Mouse (Mus musculus): ENCODE measurements around the gene Evx2. TPM values are rescaled to one million over a fixed set of nuclear protein-coding genes. Genes with fewer than 3 reads are reported as not detected.

The Evx2 gene
- total RNA-seq, 2 experiments from 2014 or later = not detected

DNA sequence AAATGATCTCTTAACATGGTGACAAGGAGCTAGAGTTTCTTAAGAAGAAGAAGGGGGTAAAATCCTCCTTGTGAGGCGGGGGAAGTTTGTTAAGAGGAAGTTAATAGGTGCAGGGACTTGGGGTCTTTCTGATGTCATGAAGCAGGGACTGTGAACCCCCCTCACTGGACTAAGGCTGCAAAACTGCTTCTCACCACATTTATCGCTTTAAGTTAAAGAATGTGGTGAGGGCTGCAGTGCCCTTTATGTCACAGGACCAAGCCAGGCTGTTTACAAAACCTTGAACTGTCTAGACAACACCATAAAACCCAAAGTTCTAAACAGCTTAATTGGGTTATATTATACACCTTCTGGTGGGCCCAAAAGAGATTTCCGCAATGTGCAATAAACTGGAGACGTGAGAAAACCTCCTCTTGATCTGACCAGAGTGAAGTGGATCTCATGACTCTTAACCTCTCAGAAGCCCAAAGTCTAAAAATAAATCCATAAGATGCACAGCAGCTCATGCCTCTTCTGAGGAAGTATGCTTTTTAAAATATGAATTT, 25.8 kb upstream of the Evx2 start:
- intact Hi-C loops (cut with DNase I) = no loop called here
- DNase-seq = no peak

DNA sequence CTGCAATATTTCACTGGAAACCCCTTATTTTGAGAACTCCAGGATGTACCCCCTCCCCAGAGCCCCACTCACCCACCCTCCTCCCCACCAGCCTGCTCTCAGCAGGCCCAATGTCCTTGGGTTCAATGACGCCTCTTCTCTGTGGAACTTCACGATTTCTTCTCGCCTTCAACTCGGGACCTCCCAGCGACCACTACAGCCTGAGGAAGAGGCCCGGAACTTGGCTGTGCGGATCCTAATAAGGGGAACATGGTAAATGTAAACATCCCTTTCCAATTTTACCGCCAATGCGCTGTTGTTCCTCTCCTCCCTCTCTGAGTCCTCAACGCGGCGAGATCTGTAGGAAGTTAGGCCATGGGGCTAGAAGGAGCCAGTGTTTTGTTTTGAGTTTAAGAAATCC, 24.7 kb upstream of the Evx2 start:
- intact Hi-C loops (cut with DNase I) = no loop called here
- DNase-seq = no peak

DNA sequence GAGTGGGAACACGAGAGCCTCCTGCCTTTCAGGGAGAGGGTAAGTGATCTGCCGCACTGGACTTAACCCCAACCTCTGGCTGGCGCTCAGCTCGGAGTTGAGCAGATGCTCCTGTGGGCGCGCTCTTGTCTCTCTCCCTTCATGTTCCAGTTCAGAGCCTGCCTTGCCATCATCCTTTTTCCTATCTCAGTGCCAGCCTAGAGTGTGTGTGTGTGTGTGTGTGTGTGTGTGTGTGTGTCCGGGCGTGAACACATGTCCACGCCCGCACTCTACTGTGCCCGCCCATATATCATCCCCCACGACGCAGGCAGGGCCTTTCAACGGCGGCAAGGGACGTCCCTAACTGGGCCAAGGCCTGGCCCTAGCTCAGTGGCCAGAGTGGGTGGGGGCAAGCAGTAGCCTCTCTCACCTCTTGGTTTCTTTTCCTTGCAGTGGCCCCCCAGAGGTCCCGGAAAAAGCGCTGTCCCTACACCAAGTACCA, 24.2 kb upstream of the Evx2 start:
- DNase-seq = no peak
- intact Hi-C loops (cut with DNase I) = no loop called here

- no peak for DNase-seq
- intact Hi-C loops (cut with DNase I) = no loop called here
These were observed 23.4 kb upstream of the Evx2 start for GRCm38 (mm10) chr2:74682796-74683195.

- no peak for DNase-seq
- intact Hi-C loops (cut with DNase I) = no loop called here
These were observed 22.5 kb upstream of the Evx2 start for GRCm38 (mm10) chr2:74681594-74682531.

GRCm38 (mm10) chr2:74680561-74681398, 21.4 kb upstream of the Evx2 start:
- no peak for DNase-seq
- intact Hi-C loops (cut with DNase I) = no loop called here

DNA sequence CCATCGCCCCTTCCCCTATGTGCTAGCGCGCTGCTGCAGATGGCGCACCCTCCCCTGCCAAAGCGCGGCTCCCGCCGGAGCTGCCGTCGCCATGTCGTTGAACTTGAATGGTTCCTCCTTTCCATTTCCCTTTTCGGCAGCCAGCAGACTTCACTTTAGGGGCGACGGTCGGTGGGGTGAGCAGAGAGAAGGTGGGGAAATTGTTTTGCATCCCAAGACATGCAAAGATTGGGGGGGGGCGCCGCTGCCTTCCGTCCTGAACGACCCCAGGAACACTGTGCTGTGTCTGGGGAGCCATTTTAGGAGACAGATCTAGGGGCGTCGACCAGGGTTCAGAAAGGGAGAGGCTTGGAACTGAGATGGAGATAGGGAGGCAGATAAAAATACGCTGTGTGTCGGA, 20.6 kb upstream of the Evx2 start:
- DNase-seq = no peak
- intact Hi-C loops (cut with DNase I) = no loop called here

GRCm38 (mm10) chr2:74679596-74679971, 20.2 kb upstream of the Evx2 start:
- no peak for DNase-seq
- intact Hi-C loops (cut with DNase I) = no loop called here

DNA sequence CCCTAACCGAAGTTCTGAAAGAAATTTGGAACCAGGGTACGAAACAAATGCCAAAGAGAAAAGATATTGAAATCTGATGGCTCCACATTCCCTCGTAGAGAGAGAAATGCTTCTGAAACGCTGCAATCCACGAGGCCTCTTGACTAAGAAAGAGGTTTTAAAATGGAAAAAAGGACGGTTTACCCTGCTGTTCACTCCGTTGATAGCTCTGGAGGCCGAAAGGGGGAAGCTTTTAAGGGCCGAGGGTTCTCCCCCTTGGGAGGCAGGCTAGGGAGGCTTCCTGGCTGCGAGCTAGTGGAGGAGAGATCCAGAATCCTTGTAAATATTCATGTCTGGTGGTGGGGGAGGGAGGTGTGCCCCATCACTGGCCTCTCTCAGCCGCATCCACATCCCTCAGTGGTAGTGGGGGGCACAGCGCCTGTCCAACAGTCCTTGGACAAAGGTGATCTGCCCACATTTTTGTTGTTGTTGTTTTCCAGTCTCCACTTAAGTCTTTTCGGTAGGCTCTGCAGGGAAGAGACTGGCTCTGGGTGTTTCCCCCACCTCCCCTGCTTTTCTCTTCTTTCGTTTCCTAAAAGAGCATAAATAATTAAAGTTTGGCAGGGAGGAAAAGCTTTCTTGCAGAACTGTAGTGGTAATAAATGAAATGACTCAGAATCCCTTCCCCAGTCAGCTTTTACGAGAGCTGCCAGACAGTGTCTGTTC, 19.7 kb upstream of the Evx2 start, which contains the start of gene Hoxd11:
Gene Hoxd11 (plus strand): TSS at position 667 of the 705 bp plus-strand sequence.
- no peak for DNase-seq
- intact Hi-C loops (cut with DNase I) = no loop called here

GRCm38 (mm10) chr2:74677106-74677505, 17.7 kb upstream of the Evx2 start:
- no peak for DNase-seq
- intact Hi-C loops (cut with DNase I) = no loop called here

GRCm38 (mm10) chr2:74676376-74677052, 17.2 kb upstream of the Evx2 start:
- DNase-seq = no peak
- intact Hi-C loops (cut with DNase I) = no loop called here

GRCm38 (mm10) chr2:74675666-74676282, 16.4 kb upstream of the Evx2 start:
- DNase-seq = no peak
- intact Hi-C loops (cut with DNase I) = no loop called here

DNA sequence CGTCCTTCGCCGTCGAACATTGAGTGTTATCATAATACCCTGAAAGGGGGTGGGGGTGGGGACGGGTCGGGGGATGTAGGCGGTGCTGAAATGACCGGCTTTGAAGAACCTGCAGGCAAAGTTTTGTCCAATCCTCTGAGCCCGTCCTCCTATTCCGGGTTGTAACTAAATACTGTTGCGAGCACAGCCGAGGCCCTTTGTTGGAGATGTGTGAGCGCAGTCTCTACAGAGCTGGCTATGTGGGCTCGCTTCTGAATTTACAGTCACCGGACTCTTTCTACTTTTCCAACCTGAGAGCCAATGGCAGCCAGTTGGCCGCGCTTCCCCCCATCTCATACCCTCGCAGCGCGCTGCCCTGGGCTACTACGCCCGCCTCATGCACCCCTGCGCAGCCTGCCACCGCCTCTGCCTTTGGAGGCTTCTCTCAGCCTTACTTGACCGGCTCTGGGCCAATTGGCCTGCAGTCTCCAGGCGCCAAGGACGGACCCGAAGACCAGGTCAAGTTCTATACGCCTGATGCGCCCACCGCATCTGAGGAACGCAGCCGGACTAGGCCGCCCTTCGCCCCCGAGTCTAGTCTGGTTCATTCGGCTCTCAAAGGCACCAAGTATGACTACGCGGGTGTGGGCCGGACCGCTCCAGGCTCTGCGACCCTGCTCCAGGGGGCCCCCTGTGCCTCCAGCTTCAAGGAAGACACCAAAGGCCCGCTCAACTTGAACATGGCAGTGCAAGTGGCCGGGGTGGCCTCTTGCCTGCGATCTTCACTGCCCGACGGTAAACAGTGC, 15.7 kb upstream of the Evx2 start, which contains the start of gene Hoxd12:
Gene Hoxd12 (plus strand): TSS at position 133 of the 785 bp plus-strand sequence.
- no peak for DNase-seq
- intact Hi-C loops (cut with DNase I) = no loop called here

- no peak for DNase-seq
- intact Hi-C loops (cut with DNase I) = loop anchor here (2.0 kb wide), 1 partner anchor 707 kb away; no protein-coding TSS in a partner anchor
These were observed 14.6 kb upstream of the Evx2 start for GRCm38 (mm10) chr2:74673835-74674425.

DNA sequence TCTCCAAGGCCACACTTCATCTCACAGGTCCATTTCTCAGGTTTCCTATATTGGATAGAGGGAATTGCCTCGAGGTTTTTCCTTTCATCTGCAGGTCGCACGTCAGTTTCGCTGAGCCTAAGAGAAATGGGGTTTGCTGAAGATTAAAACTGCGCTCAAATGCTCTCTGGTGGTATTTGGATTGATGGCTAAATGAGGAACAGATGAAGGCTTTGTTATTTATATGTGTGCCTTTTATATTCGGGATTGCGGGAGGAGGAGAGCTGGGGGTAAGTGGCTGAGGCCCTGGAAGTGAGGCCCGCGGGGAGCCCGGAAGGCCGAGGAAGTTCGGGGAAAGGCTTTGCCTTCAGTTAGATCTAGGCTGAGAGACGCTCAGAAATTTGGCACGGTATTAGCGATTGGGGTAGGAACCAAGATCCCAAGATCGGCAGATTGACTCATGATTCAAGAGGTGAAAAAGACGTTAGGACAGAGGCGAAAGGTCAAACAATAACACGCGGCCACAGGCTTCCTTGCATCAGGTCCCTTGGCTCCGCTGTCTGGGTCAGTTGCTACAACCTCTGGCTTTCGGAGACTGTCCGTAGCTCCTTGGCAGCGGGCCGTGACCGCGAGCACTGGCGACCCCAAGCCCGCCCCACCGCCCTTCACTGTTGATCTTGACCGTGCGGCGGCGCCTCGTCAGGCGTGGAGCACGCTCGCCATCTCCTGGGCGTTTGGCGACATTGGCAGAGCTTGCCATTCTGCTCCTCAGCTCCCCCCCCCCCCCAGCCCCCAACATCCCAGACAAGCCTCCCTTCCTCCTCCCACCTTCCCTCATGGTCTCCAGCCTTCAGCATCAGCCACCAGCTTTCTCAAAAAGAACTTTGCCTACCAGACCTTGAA, 13.4 kb upstream of the Evx2 start:
- intact Hi-C loops (cut with DNase I) = loop anchor here (2.0 kb wide), 1 partner anchor 706 kb away; no protein-coding TSS in a partner anchor
- peak in 1 of 2 experiments; percentile 66 for DNase-seq

DNA sequence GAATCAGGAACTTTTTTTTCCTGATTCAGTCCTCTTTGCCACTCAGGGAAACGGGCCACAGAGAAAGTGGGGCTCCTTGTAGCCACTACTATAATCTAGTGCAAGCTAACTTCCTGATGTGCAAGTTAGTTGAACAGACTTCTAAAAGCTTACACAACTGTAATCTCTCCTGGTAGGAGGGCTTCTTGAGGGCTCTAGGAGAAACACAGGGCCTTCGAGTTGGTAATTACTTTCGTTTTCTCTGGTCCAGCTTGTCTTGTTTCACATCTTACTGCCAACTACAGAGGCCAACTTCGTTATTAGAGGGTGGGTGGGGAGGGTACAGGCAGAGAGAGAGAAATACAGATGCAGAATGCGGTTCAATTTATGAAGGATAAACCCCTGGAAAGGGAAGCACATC, 12.5 kb upstream of the Evx2 start:
- intact Hi-C loops (cut with DNase I) = loop anchor here (2.0 kb wide), 1 partner anchor 705 kb away; no protein-coding TSS in a partner anchor
- DNase-seq = no peak

GRCm38 (mm10) chr2:74670632-74671188, 11.4 kb upstream of the Evx2 start:
- DNase-seq = no peak
- intact Hi-C loops (cut with DNase I) = no loop called here

Measured in heart, postnatal 14 days (tissue).